Mouse (Mus musculus) left cerebral cortex, postnatal 14 days (tissue): Measurements from ENCODE around the gene Pih1d1. TPM values are rescaled to one million over a fixed set of nuclear protein-coding genes. Genes with fewer than 3 reads are reported as not detected.
"Not testable (repeated sequence)": the region's sequence is repeated elsewhere in the genome, so short reads cannot be mapped to it uniquely, and the experiment has no call there.

Source experiments
- DNase-seq, 2 experiments: peaks; one replicate each; pipeline ENCODE4 v3.0.0; 2021 to 2022; ENCODE audit warnings: low spot score in 2 of 2, mixed read lengths in 1 of 2
- intact Hi-C: fragments of 180-260 bp; cut with DNase I; formaldehyde crosslinking; loops from one replicate; pipeline ENCODE4 v1.15.1; 2025
- total RNA-seq, 2 experiments: library from RNA; stranded (reverse); gene quantifications; 2 replicates each; pipeline ENCODE4 v1.2.3; 2021

Gene Pih1d1
- total RNA-seq, 2 experiments from 2014 or later, result 46.9 to 48.4 TPM

GRCm38 (mm10) chr7:45162551-45162950 lies 8.4 kb downstream of the Pih1d1 start:
- intact Hi-C loops, result loop anchor here (2.0 kb wide), 2 partner anchors 36 to 136 kb away; no protein-coding TSS in a partner anchor
- DNase-seq, result no peak

GRCm38 (mm10) chr7:45162996-45163615 lies 9.0 kb downstream of the Pih1d1 start:
- no peak for DNase-seq
- intact Hi-C loops, result loop anchor here (2.0 kb wide), 2 partner anchors 36 to 136 kb away; no protein-coding TSS in a partner anchor

- peak in 1 of 2 experiments; percentile 66 for DNase-seq
- intact Hi-C loops, result loop anchor here (2.0 kb wide), 2 partner anchors 35 to 135 kb away; no protein-coding TSS in a partner anchor
Measured at GRCm38 (mm10) chr7:45163735-45164490, 9.8 kb downstream of the Pih1d1 start, which contains the start of gene Slc17a7. Slc17a7 (plus strand) TSS chr7:45163949.

- intact Hi-C loops, result loop anchor here (5.0 kb wide), 1 partner anchor 67 kb away; no protein-coding TSS in a partner anchor
- no peak for DNase-seq
Measured at GRCm38 (mm10) chr7:45164833-45165232, 10.7 kb downstream of the Pih1d1 start.

GRCm38 (mm10) chr7:45165701-45166100 lies 11.6 kb downstream of the Pih1d1 start:
- intact Hi-C loops, result loop anchor here (5.0 kb wide), 1 partner anchor 67 kb away; no protein-coding TSS in a partner anchor
- no peak for DNase-seq

GRCm38 (mm10) chr7:45166950-45167401 lies 12.9 kb downstream of the Pih1d1 start:
- DNase-seq, result peak; percentile 64 to 65
- intact Hi-C loops, result loop anchor here (5.0 kb wide), 1 partner anchor 65 kb away; no protein-coding TSS in a partner anchor

- no peak for DNase-seq
- intact Hi-C loops, result loop anchor here (5.0 kb wide), 1 partner anchor 64 kb away; no protein-coding TSS in a partner anchor
Measured at GRCm38 (mm10) chr7:45167761-45168445, 13.8 kb downstream of the Pih1d1 start.

GRCm38 (mm10) chr7:45168656-45169055 lies 14.6 kb downstream of the Pih1d1 start:
- DNase-seq, result no peak

GRCm38 (mm10) chr7:45169495-45169894 lies 15.4 kb downstream of the Pih1d1 start:
- peak in 1 of 2 experiments; percentile 89 for DNase-seq
- intact Hi-C loops, result loop anchor here (5.0 kb wide), 1 partner anchor 63 kb away; no protein-coding TSS in a partner anchor

More at GRCm38 (mm10) chr7:45168656-45169055, 14.6 kb downstream of the Pih1d1 start:
- intact Hi-C loops, result loop anchor here (5.0 kb wide), 1 partner anchor 64 kb away; no protein-coding TSS in a partner anchor

- intact Hi-C loops, result no loop called here
- no peak for DNase-seq
Measured at GRCm38 (mm10) chr7:45172974-45173373, 18.9 kb downstream of the Pih1d1 start.

GRCm38 (mm10) chr7:45173772-45174171 lies 19.7 kb downstream of the Pih1d1 start:
- DNase-seq, intact Hi-C loops: not testable (repeated sequence)

GRCm38 (mm10) chr7:45174567-45175280 lies 20.6 kb downstream of the Pih1d1 start:
- no peak for DNase-seq
- intact Hi-C loops, result loop anchor here (5.0 kb wide), 1 partner anchor 123 kb away; no protein-coding TSS in a partner anchor

- intact Hi-C loops, result loop anchor here (5.0 kb wide), 1 partner anchor 122 kb away; no protein-coding TSS in a partner anchor
- DNase-seq, result no peak
Measured at GRCm38 (mm10) chr7:45175398-45175797, 21.3 kb downstream of the Pih1d1 start.

- intact Hi-C loops, result loop anchor here (5.0 kb wide), 1 partner anchor 121 kb away; no protein-coding TSS in a partner anchor
- no peak for DNase-seq
Measured at GRCm38 (mm10) chr7:45175929-45176328, 21.8 kb downstream of the Pih1d1 start.

GRCm38 (mm10) chr7:45176356-45176755 lies 22.3 kb downstream of the Pih1d1 start:
- DNase-seq, result no peak
- intact Hi-C loops, result loop anchor here (5.0 kb wide), 1 partner anchor 121 kb away; no protein-coding TSS in a partner anchor

GRCm38 (mm10) chr7:45178550-45178949 lies 24.4 kb downstream of the Pih1d1 start:
- intact Hi-C loops, result loop anchor here (5.0 kb wide), 1 partner anchor 119 kb away; no protein-coding TSS in a partner anchor
- DNase-seq, result no peak

GRCm38 (mm10) chr7:45179469-45179868 lies 25.4 kb downstream of the Pih1d1 start, which contains the start of gene Gfy:
Gfy (minus strand) TSS chr7:45179569.
- DNase-seq, result no peak
- intact Hi-C loops, result loop anchor here (5.0 kb wide), 1 partner anchor 118 kb away; no protein-coding TSS in a partner anchor

- DNase-seq, result no peak
- intact Hi-C loops, result no loop called here
Measured at GRCm38 (mm10) chr7:45180896-45181477, 26.9 kb downstream of the Pih1d1 start, which contains the start of gene Pth2. Pth2 (plus strand) TSS chr7:45180995.
